ENCODE assay signal across 10 mouse cellular contexts in genomic region chrX:94990903-94991302, GRCm38 (mm10). TPM values are rescaled to one million over a fixed set of nuclear protein-coding genes. Genes with fewer than 3 reads are reported as not detected.
DNase-seq lines count a peak whose midpoint lies in the region; ATAC-seq lines count a peak whose summit lies in the region.
"Had no signal": no experiment of that assay in that cellular context is flagged by ENCODE, and none has a peak within 500 bp of the region (broad histone marks: within the 10 kb centered on the region; RNA-seq: fewer than 3 reads in every experiment).

No protein-coding gene starts in this region.

- 59% methylated on average over 2 of the region's 2 CpGs for WGBS in heart, embryonic 13.5 days
- WGBS in midbrain, embryonic 14.5 days = 78% methylated on average over 2 of the region's 2 CpGs

- peak overlapping the region; percentile 70 for H3K4me2 ChIP-seq in heart, embryonic 13.5 days
- H3K4me2 ChIP-seq in midbrain, embryonic 14.5 days (ENCODE audit: low read length) = peak overlapping the region; percentile 61

- H3K27me3 ChIP-seq in heart, embryonic 13.5 days (replicated peaks) = peaks cover 9% of the 10 kb centered on the region
- no peaks in the 10 kb centered on the region; the same call in 1 of the 2 replicates for H3K27me3 ChIP-seq in midbrain, embryonic 14.5 days (ENCODE audit: control insufficient read depth, insufficient read depth, low read length)

- peak overlapping the region; percentile 74; the same call in 1 of the 2 replicates for H3K9ac ChIP-seq in heart, embryonic 13.5 days
- H3K9ac ChIP-seq in midbrain, embryonic 14.5 days (replicated peaks; ENCODE audit: low read length) = no peak overlapping the region

- DNase-seq in heart, postnatal 14 days = no peak
- peak; percentile 2 for DNase-seq in embryo, embryonic 9.5 days (ENCODE audit: extremely low spot score)
- DNase-seq in induced T-regulatory cell, adult 2 months (ENCODE audit: low read depth) = peak; percentile 1
- no peak for DNase-seq in midbrain, embryonic 14.5 days
- no peak for DNase-seq in adrenal gland, adult 18-20 months (ENCODE audit: low spot score in 2 of 2)

- H3K9me3 ChIP-seq in heart, embryonic 13.5 days = no peaks in the 10 kb centered on the region
- H3K9me3 ChIP-seq in midbrain, embryonic 14.5 days (ENCODE audit: control insufficient read depth, low read length) = no peaks in the 10 kb centered on the region
- H3K9me3 ChIP-seq: embryonic facial prominence, embryonic 12.5 days had no signal

- H3K4me3 ChIP-seq in heart, embryonic 13.5 days = peak overlapping the region; percentile 48
- H3K4me3 ChIP-seq in midbrain, embryonic 14.5 days (replicated peaks; ENCODE audit: low read depth, low read length) = peak overlapping the region; percentile 35; the same call in 1 of the 2 replicates

- intact Hi-C loops in heart, postnatal 14 days (cut with DNase I) = no loop called here

- no peaks in the 10 kb centered on the region for H3K36me3 ChIP-seq in heart, embryonic 13.5 days
- H3K36me3 ChIP-seq in midbrain, embryonic 14.5 days (ENCODE audit: control insufficient read depth, insufficient read depth, low read length) = no peaks in the 10 kb centered on the region
- H3K36me3 ChIP-seq: embryonic facial prominence, embryonic 12.5 days had no signal

- no peak for ATAC-seq in heart, embryonic 13.5 days (ENCODE audit: extremely low read depth, insufficient number of reproducible peaks, low FRiP score, low TSS enrichment)
- ATAC-seq in midbrain, embryonic 14.5 days (ENCODE audit: low FRiP score, low TSS enrichment) = no peak
- no peak for ATAC-seq in megakaryocyte, adult 5-6 weeks (ENCODE audit: poor library complexity, severe bottlenecking)
- no peak for ATAC-seq in megakaryocyte-erythroid progenitor cell, adult 5-6 weeks (replicated peaks; ENCODE audit: low FRiP score, low TSS enrichment, poor library complexity, severe bottlenecking)
- ATAC-seq: activated CD4-positive, CD25-positive, alpha-beta regulatory T cell, adult 4 months had no signal

- H3K4me1 ChIP-seq in heart, embryonic 13.5 days = no peaks in the 10 kb centered on the region
- H3K4me1 ChIP-seq in midbrain, embryonic 14.5 days (ENCODE audit: control insufficient read depth, insufficient read depth, low read length) = no peaks in the 10 kb centered on the region
- H3K4me1 ChIP-seq: embryonic facial prominence, embryonic 12.5 days had no signal

- H3K27ac ChIP-seq in heart, embryonic 13.5 days (replicated peaks) = no peak overlapping the region
- no peak overlapping the region for H3K27ac ChIP-seq in midbrain, embryonic 14.5 days (replicated peaks; ENCODE audit: low read depth, low read length)
- H3K27ac ChIP-seq: embryonic facial prominence, embryonic 12.5 days had no signal

RNA-seq across cellular contexts. Expression of gene Spin4, which starts 35.6 kb away (rescaled TPM):
- polyA plus RNA-seq in heart, embryonic 13.5 days (2015; fragmentation: Nextera tagmentation; extraction: Ambion mirVana) = 4.0 and 4.3 TPM in 2 replicates
- total RNA-seq in heart, postnatal 14 days (2021) = 1 to 10 TPM; 1.4 to 1.9 TPM
- polyA plus RNA-seq in midbrain, embryonic 14.5 days (2014; fragmentation: Nextera tagmentation; extraction: Ambion mirVana) = 2.9 and 3.4 TPM in 2 replicates
- total RNA-seq in adrenal gland, adult 18-20 months (2021) = 1 to 10 TPM; 1.0 to 1.4 TPM
- total RNA-seq in megakaryocyte, adult 5-6 weeks (2015) = 0.07 and 0.52 TPM in 2 replicates
- total RNA-seq in megakaryocyte, adult 5-6 weeks (2017) = 0.20 and 0.62 TPM in 2 replicates
- total RNA-seq in megakaryocyte-erythroid progenitor cell, adult 5-6 weeks (2014; fragmentation: Nextera tagmentation) = not detected in 2 replicates
- total RNA-seq in megakaryocyte-erythroid progenitor cell, adult 5-6 weeks (2017) = not detected in 2 replicates

Comparison
In these comparisons a context has a peak if more than half of its experiments do, and no peak if none do; other contexts are left out.
1. DNase-seq: peak in embryo, embryonic 9.5 days (single experiment) and induced T-regulatory cell, adult 2 months (single experiment); none in heart, postnatal 14 days (0 of 2), midbrain, embryonic 14.5 days (single experiment) and adrenal gland, adult 18-20 months (0 of 2).